Mouse (Mus musculus) CH12.LX (cell line): Measurements from ENCODE around the gene Col19a1. TPM values are rescaled to one million over a fixed set of nuclear protein-coding genes. Genes with fewer than 3 reads are reported as not detected.

Source experiments
- DNase-seq: peaks from one replicate; pipeline ENCODE4 v3.0.0-alpha.2; 2013; ENCODE audit errors: extremely low read depth
- H3K27ac ChIP-seq: 2 replicates; pipeline ENCODE4 v1.5.1; 2012; ENCODE audit warnings: low read depth, mild to moderate bottlenecking, control low read depth, moderate library complexity; ENCODE audit not compliant: insufficient read depth
- H3K27me3 ChIP-seq: replicated peaks from 2 replicates; pipeline ENCODE3; 2012; ENCODE audit warnings: inconsistent platforms
- H3K36me3 ChIP-seq, 2 experiments: replicated peaks in 1 of 2; 2 replicates each; pipeline versions ENCODE3 to v1.6.1; 2012; ENCODE audit warnings: inconsistent platforms in 1 of 2, low read length in 1 of 2, mild to moderate bottlenecking in 1 of 2, mixed read lengths in 1 of 2, moderate library complexity in 1 of 2; ENCODE audit not compliant: control insufficient read depth in 1 of 2, insufficient read depth in 1 of 2
- H3K4me1 ChIP-seq, 2 experiments: 2 replicates each; pipeline ENCODE4 v1.6.1; 2012; ENCODE audit warnings: inconsistent platforms in 1 of 2, moderate library complexity in 1 of 2; ENCODE audit not compliant: insufficient read depth in 2 of 2, control insufficient read depth in 1 of 2
- H3K4me2 ChIP-seq: 2 replicates; pipeline ENCODE4 v1.6.1; 2012; ENCODE audit warnings: low read depth, mild to moderate bottlenecking, control low read depth; ENCODE audit not compliant: poor library complexity, insufficient read depth, severe bottlenecking
- H3K4me3 ChIP-seq, 3 experiments: fragments of 150-350 bp in 1 of 3; sonication (generic) in 1 of 3; replicated peaks in 1 of 3; 2 replicates each; pipeline versions ENCODE3 to v1.5.1; 2011 to 2012; ENCODE audit warnings: low read depth in 2 of 3, low read length in 2 of 3, mild to moderate bottlenecking in 2 of 3, moderate library complexity in 2 of 3, control low read depth in 1 of 3, improper control_type of control experiment in 1 of 3, inconsistent platforms in 1 of 3, mixed read lengths in 1 of 3; ENCODE audit not compliant: poor library complexity in 1 of 3
- H3K79me2 ChIP-seq: replicated peaks from 2 replicates; pipeline ENCODE4 v1.6.1; 2012; ENCODE audit warnings: mild to moderate bottlenecking, moderate library complexity; ENCODE audit not compliant: control insufficient read depth, poor library complexity, insufficient read depth, severe bottlenecking; ENCODE audit errors: extremely low read depth
- H3K9ac ChIP-seq: 2 replicates; pipeline ENCODE4 v1.6.1; 2012; ENCODE audit warnings: low read depth, mild to moderate bottlenecking, control low read depth, moderate library complexity; ENCODE audit not compliant: insufficient read depth
- H3K9me3 ChIP-seq: replicated peaks from 2 replicates; pipeline ENCODE3; 2012; ENCODE audit warnings: low read length, inconsistent platforms, mixed read lengths
- CHD1 ChIP-seq: IDR thresholded peaks from 2 replicates; pipeline ENCODE4 v1.6.1; 2012; ENCODE audit warnings: low read depth, low read length, improper control_type of control experiment, inconsistent platforms
- CTCF ChIP-seq, 2 experiments: IDR thresholded peaks in 1 of 2; conservative IDR thresholded peaks in 1 of 2; 2 replicates each; pipeline ENCODE4 v1.5.1; 2011 to 2012; ENCODE audit warnings: low read depth in 2 of 2, low read length in 2 of 2, improper control_type of control experiment in 1 of 2, inconsistent platforms in 1 of 2, mild to moderate bottlenecking in 1 of 2, moderate library complexity in 1 of 2
- ELF1 ChIP-seq: IDR thresholded peaks from 2 replicates; pipeline ENCODE4 v1.6.1; 2014; ENCODE audit warnings: low read depth, mild to moderate bottlenecking, inconsistent platforms, low read length, improper control_type of control experiment
- ETS1 ChIP-seq: conservative IDR thresholded peaks from 2 replicates; pipeline ENCODE4 v1.6.1; 2012; ENCODE audit warnings: low read depth, mild to moderate bottlenecking, inconsistent platforms, low read length, improper control_type of control experiment, moderate library complexity
- HCFC1 ChIP-seq: IDR thresholded peaks from 2 replicates; pipeline ENCODE4 v1.6.1; 2012; ENCODE audit warnings: low read depth, mild to moderate bottlenecking, inconsistent platforms, low read length, improper control_type of control experiment
- IRF4 ChIP-seq: IDR thresholded peaks from 2 replicates; pipeline ENCODE4 v1.6.1; 2014; ENCODE audit warnings: low read depth, mild to moderate bottlenecking, inconsistent platforms, low read length, improper control_type of control experiment
- JUND ChIP-seq: conservative IDR thresholded peaks from 2 replicates; pipeline ENCODE4 v1.6.1; 2011; ENCODE audit warnings: low read depth, low read length, improper control_type of control experiment
- KAT2A ChIP-seq: IDR thresholded peaks from 2 replicates; pipeline ENCODE4 v1.6.1; 2012; ENCODE audit warnings: low read length, improper control_type of control experiment, inconsistent platforms; ENCODE audit not compliant: insufficient replicate concordance
- MAX ChIP-seq: IDR thresholded peaks from 2 replicates; pipeline ENCODE4 v1.6.1; 2011; ENCODE audit warnings: low read length, improper control_type of control experiment
- MAZ ChIP-seq: IDR thresholded peaks from 2 replicates; pipeline ENCODE4 v1.6.1; 2012; ENCODE audit warnings: low read depth, mild to moderate bottlenecking, inconsistent platforms, low read length, improper control_type of control experiment, moderate library complexity
- MEF2A ChIP-seq: IDR thresholded peaks from 2 replicates; pipeline ENCODE4 v1.6.1; 2014; ENCODE audit warnings: low read depth, mild to moderate bottlenecking, inconsistent platforms, low read length, improper control_type of control experiment, borderline replicate concordance
- MYC ChIP-seq: IDR thresholded peaks from 2 replicates; pipeline ENCODE4 v1.6.1; 2011; ENCODE audit warnings: low read depth, mild to moderate bottlenecking, improper control_type of control experiment, low read length
- NELFE ChIP-seq: IDR thresholded peaks from 2 replicates; pipeline ENCODE4 v1.6.1; 2011; ENCODE audit warnings: low read depth, low read length, improper control_type of control experiment
- NRF1 ChIP-seq: IDR thresholded peaks from 2 replicates; pipeline ENCODE4 v1.6.1; 2014; ENCODE audit warnings: low read depth, mild to moderate bottlenecking, inconsistent platforms, low read length, improper control_type of control experiment, moderate library complexity
- PAX5 ChIP-seq: IDR thresholded peaks from 2 replicates; pipeline ENCODE4 v1.6.1; 2012; ENCODE audit warnings: low read length, inconsistent platforms, mixed read lengths
- POLR2A ChIP-seq: IDR thresholded peaks from 2 replicates; pipeline ENCODE4 v1.6.1; 2011; ENCODE audit warnings: low read depth, mild to moderate bottlenecking, improper control_type of control experiment, low read length
- POLR2AphosphoS2 ChIP-seq: IDR thresholded peaks from 2 replicates; pipeline ENCODE4 v1.6.1; 2011; ENCODE audit warnings: low read depth, low read length, improper control_type of control experiment
- SIN3A ChIP-seq: IDR thresholded peaks from 2 replicates; pipeline ENCODE4 v1.6.1; 2012; ENCODE audit warnings: low read length, improper control_type of control experiment, inconsistent platforms
- SMC3 ChIP-seq: IDR thresholded peaks from 2 replicates; pipeline ENCODE4 v1.6.1; 2011; ENCODE audit warnings: low read depth, low read length, improper control_type of control experiment
- UBTF ChIP-seq: IDR thresholded peaks from 2 replicates; pipeline ENCODE4 v1.6.1; 2012; ENCODE audit warnings: low read depth, mild to moderate bottlenecking, inconsistent platforms, low read length, improper control_type of control experiment, moderate library complexity
- USF1 ChIP-seq: IDR thresholded peaks from 2 replicates; pipeline ENCODE4 v1.6.1; 2014; ENCODE audit warnings: low read depth, mild to moderate bottlenecking, inconsistent platforms, low read length, improper control_type of control experiment
- USF2 ChIP-seq: conservative IDR thresholded peaks from 2 replicates; pipeline ENCODE4 v1.6.1; 2011; ENCODE audit warnings: low read depth, low read length, improper control_type of control experiment
- ZC3H11A ChIP-seq: IDR thresholded peaks from 2 replicates; pipeline ENCODE4 v1.6.1; 2012; ENCODE audit warnings: low read depth, mild to moderate bottlenecking, inconsistent platforms, low read length, improper control_type of control experiment
- ZKSCAN1 ChIP-seq: IDR thresholded peaks from 2 replicates; pipeline ENCODE4 v1.6.1; 2012; ENCODE audit warnings: low read depth, inconsistent platforms, low read length, improper control_type of control experiment, borderline replicate concordance
- dilution Hi-C: fragments of 300-500 bp; cut with MboI; formaldehyde crosslinking; loops from 2 replicates; pipeline ENCODE4 v1.14.3; 2020; ENCODE audit warnings: low sequenced_read_pairs; ENCODE audit not compliant: extremely low pct_unique_long_range_greater_than_20kb, extremely low pct_ligation_motif_present
- in situ Hi-C: fragments of 300-500 bp; cut with MboI; formaldehyde crosslinking; loops from 3 replicates; pipeline ENCODE4 v1.14.3; 2019; ENCODE audit warnings: low sequenced_read_pairs, low pct_ligation_motif_present, low pct_unique_long_range_greater_than_20kb, mixed read lengths
- polyA plus RNA-seq: library from polyadenylated mRNA; unstranded; fragments of >175 nt; gene quantifications from 2 replicates; pipeline ENCODE4 v1.2.1, GENCODE M21; 2012; ENCODE audit warnings: low read depth; ENCODE audit not compliant: insufficient read length
- total RNA-seq, 2 experiments: library from RNA; depleted of rRNA; stranded (reverse); fragments of 300-350 nt in 1 of 2; fragments of >200 nt in 1 of 2; gene quantifications; 2 replicates each; pipeline ENCODE4 v1.2.3; 2012 to 2014

Col19a1 gene
- total and polyA plus RNA-seq, 3 experiments = not detected

DNA sequence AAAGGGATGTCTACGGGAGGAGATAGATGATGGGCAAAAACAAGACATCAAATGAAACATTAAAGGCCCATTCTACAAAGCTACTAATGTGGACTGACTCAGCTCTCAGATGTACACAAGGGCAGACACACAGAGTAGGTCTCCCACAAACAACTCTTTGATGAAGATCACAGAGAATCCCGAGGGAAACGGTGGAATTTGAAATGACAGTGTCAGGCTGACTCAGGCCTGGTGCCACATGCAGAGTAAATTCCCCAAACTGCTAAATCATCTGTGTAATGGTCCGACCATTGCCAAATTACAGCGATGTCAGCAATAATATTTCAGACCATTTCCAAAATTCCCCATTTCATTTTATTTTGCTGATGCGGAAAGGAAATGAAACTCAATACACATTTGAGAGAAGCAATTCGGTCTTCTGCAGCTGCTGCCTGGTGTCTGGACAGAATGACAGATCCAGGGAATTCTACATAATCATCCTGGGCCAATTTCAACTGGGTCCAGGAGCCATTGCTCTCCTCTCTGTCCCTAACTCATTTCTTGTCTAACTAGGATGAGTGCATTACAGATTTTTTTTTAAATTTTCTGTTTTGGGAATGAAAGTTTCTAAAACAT lies 116.1 kb downstream of the Col19a1 start:
- Histone ChIP-seq H3K4me3 (no peak overlapping the region), H3K9ac (no peak overlapping the region), H3K79me2 (no peaks in the 10 kb centered on the region), H3K27ac (no peak overlapping the region), H3K9me3 (no peaks in the 10 kb centered on the region), H3K4me1 (no peaks in the 10 kb centered on the region), H3K4me2 (no peak overlapping the region), H3K27me3 (no peaks in the 10 kb centered on the region), H3K36me3 (no peaks in the 10 kb centered on the region)
- DNase-seq = no peak
- TF ChIP-seq SIN3A (no peak), POLR2A (no peak), POLR2AphosphoS2 (no peak), CTCF (conservative IDR thresholded peaks at IDR 0.05 in 1 of 2, IDR thresholded peaks at IDR 0.05 in 1 of 2; ENCODE audit: low read depth in 2 of 2, low read length in 2 of 2) (no peak), USF2 (no peak), HCFC1 (no peak), MYC (no peak), ZKSCAN1 (no peak), ELF1 (no peak), SMC3 (no peak), JUND (no peak), MAX (no peak), NRF1 (no peak), MAZ (no peak), ZC3H11A (no peak), NELFE (no peak), CHD1 (no peak), KAT2A (no peak), UBTF (no peak), PAX5 (no peak)
- in situ Hi-C loops (no loop called here), dilution Hi-C loops (no loop called here)

DNA sequence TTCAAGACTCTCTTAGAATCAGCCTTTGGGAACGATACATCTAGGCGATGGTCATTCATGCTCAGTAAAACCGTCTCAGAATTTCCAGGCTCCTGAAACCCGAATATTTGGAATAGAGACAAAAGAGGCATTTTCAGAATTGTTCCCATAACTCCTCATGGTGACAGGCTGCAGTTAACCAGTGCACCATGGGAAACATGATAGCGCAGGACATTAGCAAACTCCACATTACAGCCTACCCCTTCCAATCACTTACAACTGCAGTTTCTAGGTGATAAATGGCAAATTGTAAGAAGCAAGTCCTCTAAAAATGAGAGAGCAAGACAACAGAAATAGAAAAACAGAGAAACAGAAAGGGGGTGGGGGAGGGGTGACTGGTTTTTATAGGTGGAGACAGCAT lies 116.6 kb downstream of the Col19a1 start:
- Histone ChIP-seq H3K36me3 (no peaks in the 10 kb centered on the region), H3K9me3 (no peaks in the 10 kb centered on the region), H3K79me2 (no peaks in the 10 kb centered on the region), H3K27me3 (no peaks in the 10 kb centered on the region), H3K4me2 (no peak overlapping the region), H3K27ac (no peak overlapping the region), H3K4me3 (no peak overlapping the region), H3K9ac (no peak overlapping the region), H3K4me1 (no peaks in the 10 kb centered on the region)
- DNase-seq = no peak
- TF ChIP-seq ZKSCAN1 = no peak
- TF ChIP-seq MEF2A = no peak
- TF ChIP-seq MYC = no peak
- TF ChIP-seq SIN3A = no peak
- no peak for TF ChIP-seq NELFE
- TF ChIP-seq USF1 = no peak
- TF ChIP-seq ETS1 = no peak
- TF ChIP-seq MAX = no peak
- TF ChIP-seq MAZ = no peak
- TF ChIP-seq IRF4 = no peak
- no peak for TF ChIP-seq JUND
- TF ChIP-seq CHD1 = no peak
- TF ChIP-seq USF2 = no peak
- in situ Hi-C loops (no loop called here), dilution Hi-C loops (no loop called here)
